Mouse (Mus musculus): ENCODE data around the gene Tex10. TPM values are rescaled to one million over a fixed set of nuclear protein-coding genes. Genes with fewer than 3 reads are reported as not detected.

Gene Tex10
- 33.3 and 58.6 TPM in 2 replicates for total RNA-seq (2023)

GRCm38 (mm10) chr4:48472792-48473650, at the start of gene Tex10:
Gene Tex10 (minus strand): TSS chr4:48473459.

Other genes with a start within 250 kb of the Tex10 start
- gene Erp44, start 193.9 kb downstream of the Tex10 start, total RNA-seq (2023) = 33.9 and 35.2 TPM in 2 replicates
- gene Invs, start 193.7 kb downstream of the Tex10 start, total RNA-seq (2023) = 2.7 and 3.3 TPM in 2 replicates
- gene Msantd3, start 66.5 kb upstream of the Tex10 start, total RNA-seq (2023) = 18.1 and 18.6 TPM in 2 replicates
- gene Tmeff1, start 111.7 kb upstream of the Tex10 start, total RNA-seq (2023) = not detected in 2 replicates
- not detected in 2 replicates for gene Cavin4, start 190.1 kb upstream of the Tex10 start, total RNA-seq (2023)